Mouse (Mus musculus) heart, embryonic 12.5 days (tissue): ENCODE measurements around the gene Olfr666. TPM values are rescaled to one million over a fixed set of nuclear protein-coding genes. Genes with fewer than 3 reads are reported as not detected.

Experiments used
- polyA plus RNA-seq: library from polyadenylated mRNA; unstranded; fragments of >200 nt; fragmentation: Nextera tagmentation; extraction: Ambion mirVana; gene quantifications from 2 replicates; pipeline ENCODE4 v1.2.1, GENCODE M21; 2016

Olfr666 gene
- polyA plus RNA-seq, 1 experiment from 2014 or later = not detected

Other genes with a start within 250 kb of the Olfr666 start
- gene Olfr658, start 248.6 kb downstream of the Olfr666 start, polyA plus RNA-seq = 0.05 TPM in 1 of 2 replicates, not detected in the other
- gene Olfr659, start 229.2 kb downstream of the Olfr666 start, polyA plus RNA-seq = not detected in 2 replicates
- gene Olfr661, start 209.5 kb downstream of the Olfr666 start, polyA plus RNA-seq = not detected in 2 replicates
- not detected in 2 replicates for gene Usp17le, start 118.5 kb downstream of the Olfr666 start, polyA plus RNA-seq
- not detected in 2 replicates for gene Usp17lb, start 53.3 kb downstream of the Olfr666 start, polyA plus RNA-seq
- gene Usp17la, start 38.9 kb downstream of the Olfr666 start, polyA plus RNA-seq = not detected in 2 replicates
- gene Olfr665, start 17.9 kb downstream of the Olfr666 start, polyA plus RNA-seq = not detected in 2 replicates
- gene Olfr667, start 25.5 kb upstream of the Olfr666 start, polyA plus RNA-seq = not detected in 2 replicates
- gene Olfr668, start 32.1 kb upstream of the Olfr666 start, polyA plus RNA-seq = not detected in 2 replicates
- gene Olfr669, start 38.3 kb upstream of the Olfr666 start, polyA plus RNA-seq = not detected in 2 replicates
- gene Olfr670, start 66.7 kb upstream of the Olfr666 start, polyA plus RNA-seq = not detected in 2 replicates
- gene Olfr671, start 83.2 kb upstream of the Olfr666 start, polyA plus RNA-seq = not detected in 2 replicates
- gene Olfr672, start 106.1 kb upstream of the Olfr666 start, polyA plus RNA-seq = not detected in 2 replicates
- gene Olfr675, start 132.5 kb upstream of the Olfr666 start, polyA plus RNA-seq = not detected in 2 replicates
- not detected in 2 replicates for gene Olfr676, start 136.7 kb upstream of the Olfr666 start, polyA plus RNA-seq
- gene Olfr677, start 155.4 kb upstream of the Olfr666 start, polyA plus RNA-seq = not detected in 2 replicates
- not detected in 2 replicates for gene Olfr678, start 168.5 kb upstream of the Olfr666 start, polyA plus RNA-seq
- not detected in 2 replicates for gene Olfr679, start 185.3 kb upstream of the Olfr666 start, polyA plus RNA-seq
- gene Olfr680-ps1, start 196.9 kb upstream of the Olfr666 start, polyA plus RNA-seq = not detected in 2 replicates
- not detected in 2 replicates for gene Olfr681, start 220.9 kb upstream of the Olfr666 start, polyA plus RNA-seq